Mouse (Mus musculus): ENCODE measurements around the gene Ubtd1. TPM values are rescaled to one million over a fixed set of nuclear protein-coding genes. Genes with fewer than 3 reads are reported as not detected.

The Ubtd1 gene
- total and polyA plus RNA-seq, 3 experiments: 3.4 to 5.8 (median 3.6) TPM

GRCm38 (mm10) chr19:41933179-41934086 is 48.1 kb upstream of the Ubtd1 start, which contains the start of the genes Exosc1 and Zdhhc16 (continued):
- TF ChIP-seq UBTF (IDR thresholded peaks at IDR 0.05; ENCODE audit: low read depth, low read length) (no peak; the same call in 1 of the 2 replicates), TBP (conservative IDR thresholded peaks at IDR 0.05; ENCODE audit: low read depth, low read length) (peak; percentile 83; the same call in 1 of the 2 replicates), JUND (conservative IDR thresholded peaks at IDR 0.05; ENCODE audit: low read depth, low read length) (no peak), BHLHE40 (IDR thresholded peaks at IDR 0.05; ENCODE audit: low read depth, low read length) (peak; percentile 37; the same call in 1 of the 2 replicates), MXI1 (IDR thresholded peaks at IDR 0.05; ENCODE audit: low read depth, low read length) (peak; percentile 97), NRF1 (IDR thresholded peaks at IDR 0.05; ENCODE audit: low read depth, low read length) (peak; percentile 99), SIN3A (IDR thresholded peaks at IDR 0.05; ENCODE audit: low read length) (peak; percentile 84), ZKSCAN1 (IDR thresholded peaks at IDR 0.05; ENCODE audit: borderline replicate concordance, low read depth, low read length) (no peak), CTCF (conservative IDR thresholded peaks at IDR 0.05 in 1 of 2, IDR thresholded peaks at IDR 0.05 in 1 of 2; ENCODE audit: low read depth in 2 of 2, low read length in 2 of 2) (no peak), POLR2A (IDR thresholded peaks at IDR 0.05; ENCODE audit: low read depth, low read length) (peak; percentile 93), GABPA (IDR thresholded peaks at IDR 0.05; ENCODE audit: insufficient replicate concordance, low read depth, low read length) (peak; percentile 44; the same call in 1 of the 2 replicates), MAX (IDR thresholded peaks at IDR 0.05; ENCODE audit: low read length) (peak; percentile 92), E2F4 (IDR thresholded peaks at IDR 0.05; ENCODE audit: insufficient replicate concordance, low read depth, low read length) (no peak), PAX5 (IDR thresholded peaks at IDR 0.05; ENCODE audit: low read length) (no peak), ZMIZ1 (IDR thresholded peaks at IDR 0.05; ENCODE audit: low read depth, low read length) (peak; percentile 80; the same call in 1 of the 2 replicates), ELF1 (IDR thresholded peaks at IDR 0.05; ENCODE audit: low read depth, low read length) (peak; percentile 95), NELFE (IDR thresholded peaks at IDR 0.05; ENCODE audit: low read depth, low read length) (peak; percentile 89), MEF2A (IDR thresholded peaks at IDR 0.05; ENCODE audit: borderline replicate concordance, low read depth, low read length) (no peak), TCF12 (IDR thresholded peaks at IDR 0.05; ENCODE audit: low read depth, low read length) (peak; percentile 76; the same call in 1 of the 2 replicates), IRF4 (IDR thresholded peaks at IDR 0.05; ENCODE audit: low read depth, low read length) (no peak; the same call in 1 of the 2 replicates), USF2 (conservative IDR thresholded peaks at IDR 0.05; ENCODE audit: low read depth, low read length) (no peak), MYC (IDR thresholded peaks at IDR 0.05; ENCODE audit: low read depth, low read length) (peak; percentile 99), HCFC1 (IDR thresholded peaks at IDR 0.05; ENCODE audit: low read depth, low read length) (peak; percentile 97)

GRCm38 (mm10) chr19:41934124-41934523 is 47.4 kb upstream of the Ubtd1 start:
- Histone ChIP-seq H3K4me2 (ENCODE audit: insufficient read depth, low read depth, poor library complexity, severe bottlenecking) (peak overlapping the region; percentile 91), H3K36me3 (replicated peaks in 1 of 2; ENCODE audit: control insufficient read depth in 1 of 2, insufficient read depth in 1 of 2, low read length in 1 of 2) (peaks cover 29 to 56% of the 10 kb centered on the region in 2 experiments), H3K27me3 (replicated peaks) (no peaks in the 10 kb centered on the region), H3K27ac (ENCODE audit: insufficient read depth, low read depth) (no peak overlapping the region), H3K79me2 (replicated peaks; ENCODE audit: control insufficient read depth, extremely low read depth, insufficient read depth, poor library complexity, severe bottlenecking) (peaks cover 59% of the 10 kb centered on the region), H3K9me3 (replicated peaks; ENCODE audit: low read length) (no peaks in the 10 kb centered on the region), H3K9ac (ENCODE audit: insufficient read depth, low read depth) (peak overlapping the region; percentile 86), H3K4me1 (ENCODE audit: control insufficient read depth in 1 of 2, insufficient read depth in 2 of 2) (peaks cover 8 to 36% of the 10 kb centered on the region in 2 experiments; a peak in 3 of 4 replicates), H3K4me3 (replicated peaks in 1 of 3; ENCODE audit: low read depth in 2 of 3, low read length in 2 of 3, poor library complexity in 1 of 3) (peak overlapping the region; percentile 96 to 99 (median 98))
- dilution Hi-C loops (cut with MboI; ENCODE audit: extremely low pct_ligation_motif_present, extremely low pct_unique_long_range_greater_than_20kb, low sequenced_read_pairs) (no loop called here), in situ Hi-C loops (cut with MboI; ENCODE audit: low pct_ligation_motif_present, low pct_unique_long_range_greater_than_20kb, low sequenced_read_pairs) (loop anchor here (5.0 kb wide), 1 partner anchor 53 kb away; no protein-coding TSS in a partner anchor)
- TF ChIP-seq MXI1 (IDR thresholded peaks at IDR 0.05; ENCODE audit: low read depth, low read length) (peak; percentile 17; the same call in 1 of the 2 replicates), GABPA (IDR thresholded peaks at IDR 0.05; ENCODE audit: insufficient replicate concordance, low read depth, low read length) (no peak)
- DNase-seq (ENCODE audit: extremely low read depth): no peak

All from CH12.LX (cell line).